Mouse (Mus musculus): ENCODE measurements around the gene Trmt13. TPM values are rescaled to one million over a fixed set of nuclear protein-coding genes. Genes with fewer than 3 reads are reported as not detected.
A peak's percentile ranks its signal among the peaks of the same experiment; 100 is the strongest.

Trmt13 gene
- total RNA-seq, 2 experiments from 2014 or later = 5.1 to 6.1 TPM

GRCm38 (mm10) chr3:116635799-116636198 lies 21.4 kb upstream of the Trmt13 start:
- no peak for DNase-seq
- intact Hi-C loops (cut with DNase I) = loop anchor here (5.0 kb wide), 1 partner anchor 38 kb away; no protein-coding TSS in a partner anchor

DNA sequence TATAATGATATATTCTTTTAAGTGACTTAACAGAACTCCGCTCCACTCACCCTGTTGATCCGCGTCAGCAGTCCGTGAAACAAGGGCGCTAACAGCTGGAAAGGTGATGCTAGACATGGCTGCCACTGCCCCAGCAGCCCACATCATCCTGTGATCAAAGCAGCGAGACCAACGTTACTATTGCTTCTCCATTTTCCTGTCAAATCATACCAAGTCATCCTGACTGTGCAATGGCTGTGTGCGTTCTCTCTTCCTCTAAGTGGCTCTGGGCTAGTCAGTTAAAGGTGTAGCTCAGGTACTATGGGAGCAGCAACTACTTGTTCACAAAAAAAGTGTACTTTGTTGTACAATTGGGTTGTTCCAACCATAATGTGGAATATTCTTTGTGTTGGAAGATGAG lies 20.5 kb upstream of the Trmt13 start:
- intact Hi-C loops (cut with DNase I) = loop anchor here (5.0 kb wide), 1 partner anchor 38 kb away; no protein-coding TSS in a partner anchor
- no peak for DNase-seq

DNA sequence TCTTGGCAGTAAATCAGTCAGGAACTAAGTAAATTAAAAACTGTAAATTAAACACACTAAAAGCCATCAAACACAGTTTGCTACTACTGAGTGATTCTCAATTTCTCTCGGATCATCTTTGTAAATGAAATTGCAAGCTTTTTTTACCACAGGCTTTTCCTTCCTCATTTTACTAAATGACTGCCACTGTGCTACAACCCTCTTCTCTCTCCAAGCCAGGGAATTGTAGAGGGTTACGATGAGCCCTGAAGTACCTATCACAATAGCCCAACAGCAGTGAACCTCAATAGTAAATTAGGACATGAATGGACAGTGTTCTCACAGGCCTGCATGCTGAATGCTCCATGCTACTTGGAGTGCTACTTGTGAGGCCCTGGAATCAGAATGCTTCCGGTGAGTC lies 19.7 kb upstream of the Trmt13 start:
- no peak for DNase-seq
- intact Hi-C loops (cut with DNase I) = no loop called here

DNA sequence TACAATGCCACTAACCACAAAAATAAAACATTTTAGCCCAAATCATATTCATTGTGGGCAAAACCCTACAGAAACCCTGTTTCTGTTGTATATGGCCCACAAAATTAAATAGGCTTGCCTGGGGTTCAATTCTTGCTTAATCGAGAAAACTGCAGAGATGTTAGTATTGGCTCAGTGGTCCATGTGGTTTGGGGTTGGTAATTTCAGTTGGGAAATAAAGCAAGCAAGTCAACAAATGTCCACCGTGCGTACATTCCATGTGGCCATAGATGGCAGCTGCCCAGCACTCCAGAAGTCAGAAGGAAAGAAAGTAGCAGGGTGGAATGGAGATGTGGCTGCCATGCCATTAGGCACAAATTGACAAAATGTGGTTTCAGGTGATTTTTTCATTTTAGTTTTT lies 18.6 kb upstream of the Trmt13 start:
- intact Hi-C loops (cut with DNase I) = no loop called here
- DNase-seq = no peak

DNA sequence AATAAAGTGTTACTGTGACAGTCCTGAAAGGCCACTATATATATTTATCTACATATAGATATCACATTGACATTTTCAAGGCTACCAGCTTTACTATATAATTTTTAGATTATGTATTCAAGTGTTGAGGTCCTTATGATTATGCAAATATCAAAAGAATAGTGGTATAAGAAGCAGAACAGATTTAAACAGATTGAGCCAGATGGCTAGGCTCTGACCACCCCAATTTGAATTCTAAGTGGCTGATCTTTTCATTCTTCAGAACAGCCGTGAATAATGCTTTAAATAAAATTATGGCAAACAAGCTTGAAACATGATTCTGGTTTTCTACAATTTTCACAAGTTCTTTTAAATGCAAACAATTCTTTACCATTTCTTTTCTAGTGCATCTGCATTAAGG lies 17.1 kb upstream of the Trmt13 start:
- DNase-seq = no peak
- intact Hi-C loops (cut with DNase I) = no loop called here

DNA sequence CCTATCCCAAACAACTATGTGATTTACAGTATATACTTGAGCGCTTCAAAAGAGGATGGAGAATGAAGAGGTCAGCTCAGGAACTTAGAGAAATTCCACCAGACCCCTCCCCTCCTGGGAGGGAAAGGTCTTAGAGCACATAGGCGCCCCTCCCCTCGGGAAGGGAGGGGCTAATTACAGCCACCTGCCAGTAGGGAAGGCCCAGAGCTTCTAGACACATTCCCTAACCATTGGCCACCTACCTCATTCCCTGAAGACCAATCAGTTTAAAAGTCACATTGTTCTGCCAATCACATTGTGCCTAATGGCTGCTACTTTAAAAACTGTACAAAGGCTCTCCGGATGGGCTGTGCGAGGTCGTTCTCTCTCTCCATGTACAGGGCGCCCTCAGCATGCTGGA lies 8.3 kb upstream of the Trmt13 start:
- intact Hi-C loops (cut with DNase I) = no loop called here
- no peak for DNase-seq

- intact Hi-C loops (cut with DNase I) = no loop called here
- no peak for DNase-seq
Observed at GRCm38 (mm10) chr3:116620636-116621370, 6.4 kb upstream of the Trmt13 start.

DNA sequence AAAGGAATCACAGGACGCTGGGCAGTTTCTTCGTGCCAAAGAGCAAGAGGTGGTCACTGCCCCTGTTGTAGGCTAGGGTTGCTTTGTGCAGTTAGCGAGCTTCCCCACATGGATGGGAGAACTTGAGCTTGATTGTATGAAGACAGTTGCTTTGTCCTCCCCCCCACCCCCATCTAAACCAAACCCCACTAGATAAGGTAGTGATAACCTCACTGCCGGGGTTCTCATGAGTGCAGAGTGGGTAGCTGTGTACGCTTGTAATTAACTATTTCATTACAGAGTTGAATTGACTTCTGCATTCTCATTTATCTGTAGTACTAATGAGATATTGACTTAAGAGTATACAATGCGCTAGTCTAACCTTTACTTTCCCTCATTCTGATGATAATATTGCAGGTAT lies 4.5 kb upstream of the Trmt13 start:
- intact Hi-C loops (cut with DNase I) = no loop called here
- DNase-seq = no peak

GRCm38 (mm10) chr3:116615318-116616068 lies 1.1 kb upstream of the Trmt13 start:
- intact Hi-C loops (cut with DNase I) = no loop called here
- no peak for DNase-seq

- intact Hi-C loops (cut with DNase I) = no loop called here
- DNase-seq = no peak
Observed at GRCm38 (mm10) chr3:116604570-116604969, 9.8 kb downstream of the Trmt13 start.

DNA sequence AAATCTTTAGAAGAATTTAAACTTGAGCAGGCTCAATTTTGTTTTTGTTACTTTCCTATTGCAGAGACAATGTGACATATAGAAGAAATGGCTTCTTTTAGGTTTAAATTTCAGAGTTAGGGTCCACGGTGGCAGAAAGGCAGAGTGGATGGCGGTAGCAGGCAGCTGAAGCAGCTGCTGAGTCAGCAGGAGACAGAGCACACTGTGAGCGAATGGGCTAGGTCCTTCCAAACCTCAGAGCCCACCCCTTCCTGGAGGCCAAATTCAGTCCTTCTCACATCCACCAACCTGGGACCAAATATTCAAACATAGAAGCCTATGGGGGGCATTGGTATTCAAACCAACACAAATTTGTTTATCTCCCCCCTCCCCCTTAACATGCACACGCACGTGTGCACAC lies 12.6 kb downstream of the Trmt13 start:
- no peak for DNase-seq
- intact Hi-C loops (cut with DNase I) = no loop called here

- DNase-seq = no peak
- intact Hi-C loops (cut with DNase I) = no loop called here
Observed at GRCm38 (mm10) chr3:116601005-116601404, 13.4 kb downstream of the Trmt13 start.

DNA sequence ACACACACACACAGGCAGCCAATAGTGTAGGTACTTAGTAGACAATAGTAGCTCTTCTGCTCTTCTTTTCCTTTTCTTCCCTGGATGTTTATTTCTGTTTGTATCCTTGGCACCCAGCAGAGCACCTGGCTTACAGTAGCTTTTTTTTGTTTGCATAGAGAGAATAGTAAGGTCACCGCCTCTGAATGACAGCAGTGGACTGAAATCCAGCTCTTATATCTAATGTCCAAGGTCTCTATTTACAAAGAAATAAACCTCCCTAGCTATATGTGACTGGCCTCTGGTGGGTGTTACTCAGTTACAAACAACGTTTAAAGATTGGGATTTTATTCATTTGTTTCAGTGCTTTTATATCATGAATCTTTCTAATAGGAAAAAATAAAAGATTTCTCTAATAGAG lies 14.7 kb downstream of the Trmt13 start:
- intact Hi-C loops (cut with DNase I) = loop anchor here (5.0 to 10.0 kb wide), 3 partner anchors 38 to 575 kb away; no protein-coding TSS in a partner anchor
- DNase-seq = no peak

DNA sequence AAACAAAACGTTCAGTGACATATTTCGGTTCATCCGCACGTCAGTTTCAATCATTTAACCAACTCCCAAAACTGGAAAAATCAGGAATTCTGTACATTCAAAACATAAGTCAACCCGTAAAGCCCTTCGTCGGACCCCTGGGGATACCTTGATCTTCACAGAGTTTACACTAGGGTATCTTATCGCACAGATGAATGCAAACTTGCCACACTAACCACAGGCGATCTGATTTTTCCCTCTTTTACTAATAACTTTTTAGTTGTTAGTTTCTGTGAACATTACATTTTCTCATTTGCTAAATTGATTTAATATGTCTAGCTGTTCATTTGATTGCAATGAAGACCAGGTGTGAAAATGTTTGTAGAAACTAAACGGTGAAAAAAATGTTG lies 18.8 kb downstream of the Trmt13 start:
- DNase-seq = no peak
- intact Hi-C loops (cut with DNase I) = loop anchor here (1.0 to 10.0 kb wide), 6 partner anchors 42 to 571 kb away; partner anchors contain the start of genes Mfsd14a and Rtca

DNA sequence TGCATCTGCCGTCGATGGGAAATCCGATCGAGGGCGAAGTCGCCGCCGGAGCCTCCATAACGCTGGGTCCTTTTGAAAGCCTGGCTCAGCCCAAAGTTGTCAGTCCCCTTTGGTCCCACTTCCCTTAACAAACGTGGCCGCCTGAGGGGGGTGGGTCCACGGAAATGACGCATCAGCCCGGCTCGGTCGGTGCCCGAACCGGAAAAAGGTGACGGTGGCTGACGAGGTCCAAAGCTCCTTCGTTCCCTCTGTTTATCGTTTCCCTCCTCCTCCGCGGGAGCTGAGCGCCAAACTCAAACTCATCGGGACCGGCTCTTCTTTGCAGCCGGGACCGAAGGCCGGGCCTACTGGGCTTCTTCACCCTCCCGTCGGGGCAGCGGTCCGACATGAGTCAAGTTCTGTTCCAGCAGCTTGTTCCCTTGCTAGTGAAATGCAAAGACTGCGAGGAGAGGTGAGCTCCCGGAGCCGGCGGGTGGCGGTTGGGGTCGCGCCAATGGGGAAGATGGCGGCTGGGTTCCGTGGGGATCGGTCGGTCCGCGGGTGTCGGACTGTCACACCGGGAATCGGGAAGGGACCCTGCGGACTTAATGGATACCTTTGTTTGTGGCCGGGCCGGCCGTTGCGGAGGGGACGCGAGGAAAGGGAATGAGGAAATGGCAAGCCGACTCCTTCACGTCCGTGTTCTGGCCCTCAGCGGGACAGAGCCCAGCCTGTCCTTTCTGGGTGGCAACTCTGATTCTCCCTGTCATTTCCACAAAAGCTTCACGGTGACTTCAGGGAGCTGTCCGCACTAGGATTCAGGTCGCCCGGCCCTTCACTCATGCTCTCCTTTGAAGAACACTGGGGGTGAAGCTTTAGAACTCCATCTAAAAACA lies 19.4 kb downstream of the Trmt13 start, which contains the start of gene Sass6:
Sass6 (plus strand) TSS at position 255 of the 875 bp plus-strand sequence.
- intact Hi-C loops (cut with DNase I) = loop anchor here (1.0 to 10.0 kb wide), 7 partner anchors 42 to 570 kb away; partner anchors contain the start of genes Mfsd14a and Rtca
- DNase-seq = peak; percentile 96 to 100

GRCm38 (mm10) chr3:116594076-116594727 lies 20.2 kb downstream of the Trmt13 start:
- intact Hi-C loops (cut with DNase I) = loop anchor here (1.0 to 10.0 kb wide), 5 partner anchors 85 to 569 kb away; partner anchors contain the start of gene Rtca
- DNase-seq = no peak

- intact Hi-C loops (cut with DNase I) = no loop called here
- DNase-seq = no peak
Observed at GRCm38 (mm10) chr3:116582201-116582600, 32.2 kb downstream of the Trmt13 start.

- intact Hi-C loops (cut with DNase I) = loop anchor here (5.0 kb wide), 1 partner anchor 70 kb away; the partner anchor contains the start of gene Rtca
- no peak for DNase-seq
Observed at GRCm38 (mm10) chr3:116577286-116577685, 37.1 kb downstream of the Trmt13 start.

DNA sequence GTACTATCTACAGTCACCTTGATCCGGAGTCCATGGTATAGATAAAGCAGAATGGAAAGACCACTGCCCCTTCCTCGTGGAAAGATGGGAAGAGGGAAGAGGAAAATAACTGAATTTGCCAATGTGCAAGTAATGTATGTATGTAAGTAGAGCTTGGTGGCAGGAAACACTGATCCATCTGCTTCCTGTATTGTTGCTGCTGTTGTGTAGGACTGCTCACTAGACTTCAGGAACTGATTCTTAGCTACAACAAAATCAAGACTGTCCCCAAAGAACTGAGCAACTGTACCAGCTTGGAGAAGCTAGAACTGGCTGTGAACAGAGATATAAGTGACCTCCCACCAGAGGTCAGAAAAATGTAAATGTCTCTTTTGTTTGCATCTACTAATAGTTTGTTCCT lies 43.8 kb downstream of the Trmt13 start:
- no peak for DNase-seq
- intact Hi-C loops (cut with DNase I) = no loop called here

GRCm38 (mm10) chr3:116563095-116563492 lies 51.3 kb downstream of the Trmt13 start:
- no peak for DNase-seq
- intact Hi-C loops (cut with DNase I) = loop anchor here (2.0 kb wide), 1 partner anchor 54 kb away; the partner anchor contains the start of gene Rtca
